Mouse (Mus musculus): ENCODE results near the gene Bdp1.

DNA sequence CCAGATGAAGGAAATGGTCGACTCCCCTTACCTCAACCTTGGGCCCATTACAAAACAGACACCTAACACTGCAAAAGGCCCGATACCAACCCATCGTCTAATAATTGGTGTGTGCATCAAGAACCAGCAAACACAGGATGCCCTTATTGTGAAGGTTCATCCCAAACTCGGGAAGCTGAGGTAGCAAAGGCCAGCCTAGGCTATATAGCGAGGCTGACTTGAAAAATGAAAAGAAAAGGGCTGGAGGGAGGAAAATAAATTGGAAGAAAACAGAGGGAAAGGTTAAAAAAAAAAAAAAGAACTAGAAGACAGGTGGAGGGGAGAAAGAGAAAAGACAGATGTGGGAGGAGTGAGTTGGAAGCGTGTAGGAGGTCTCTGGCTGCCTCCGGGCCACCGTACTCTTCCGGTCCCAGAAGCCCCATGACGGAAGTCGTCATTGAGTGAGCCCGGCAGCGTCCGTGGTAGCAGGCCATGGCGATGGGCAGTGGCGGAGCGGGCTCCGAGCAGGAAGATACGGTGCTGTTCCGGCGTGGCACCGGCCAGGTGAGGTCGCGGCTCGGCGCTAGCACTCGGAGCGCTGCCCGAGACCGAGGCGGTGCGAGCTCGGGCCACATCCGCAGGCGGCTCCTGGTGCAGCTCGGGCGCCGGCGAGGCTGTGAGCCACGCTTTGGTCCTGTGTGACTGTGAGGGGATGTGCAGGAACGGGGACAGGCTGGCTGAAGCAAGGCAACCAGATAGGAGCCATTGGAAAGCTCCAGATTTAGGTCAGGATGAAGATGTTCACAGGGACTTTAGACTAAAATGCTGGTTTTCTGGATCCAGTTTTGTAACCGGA is 20.8 kb upstream of the Bdp1 start, which contains the start of gene Smn1:
- TF ChIP-seq GATA1 (IDR thresholded peaks at IDR 0.05; ENCODE audit: low read length) (no peak), TAL1 (IDR thresholded peaks at IDR 0.05; ENCODE audit: low read length) (no peak)
